Mouse (Mus musculus): ENCODE measurements around the gene Mlf1. TPM values are rescaled to one million over a fixed set of nuclear protein-coding genes. Genes with fewer than 3 reads are reported as not detected.

Gene Mlf1
- 11.6 and 12.1 TPM in 2 replicates for polyA plus RNA-seq (2015; fragmentation: Nextera tagmentation; extraction: Ambion mirVana)

DNA sequence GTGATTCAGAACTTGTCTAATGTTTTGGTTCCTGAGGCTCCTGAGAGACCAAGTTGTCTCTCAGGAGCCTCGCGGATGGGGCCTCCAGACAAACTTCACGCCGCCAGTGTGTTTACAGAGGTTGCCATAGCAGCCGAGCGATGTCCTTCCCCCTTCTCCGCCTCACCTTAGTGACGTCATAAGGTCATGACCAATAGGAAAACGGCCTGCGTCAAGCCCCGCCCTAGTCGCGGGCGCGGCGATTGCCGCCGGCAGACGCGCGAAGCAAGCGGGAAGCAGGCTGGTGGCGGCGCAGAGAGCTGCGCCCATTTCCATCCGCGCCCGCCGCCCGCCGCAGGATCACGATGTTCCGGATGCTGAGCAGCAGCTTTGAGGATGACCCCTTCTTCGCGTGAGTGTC is at the start of gene Mlf1:
Gene Mlf1 (plus strand): TSS at position 226 of the 400 bp plus-strand sequence.
- ATAC-seq (ENCODE audit: low FRiP score, low TSS enrichment): peak; percentile 98
- no peaks in the 10 kb centered on the region for H3K9me3 ChIP-seq (ENCODE audit: low read length)
- peak within 1 kb of the TSS; percentile 78 for H3K4me2 ChIP-seq (replicated peaks; ENCODE audit: low read depth, low read length)
- peaks cover 13% of the 10 kb centered on the region for H3K27me3 ChIP-seq (ENCODE audit: insufficient read depth, low read length)
- no peaks in the 10 kb centered on the region for H3K4me1 ChIP-seq (ENCODE audit: insufficient read depth, low read length)
- peak within 1 kb of the TSS; percentile 54; the same call in 1 of the 2 replicates for H3K9ac ChIP-seq (replicated peaks; ENCODE audit: low read length)
- H3K36me3 ChIP-seq (ENCODE audit: insufficient read depth, low read length): no peaks in the 10 kb centered on the region
- WGBS: under 1% methylated on average over 35 of the region's 35 CpGs
- H3K4me3 ChIP-seq (ENCODE audit: low read length): peak within 1 kb of the TSS; percentile 51
- H3K27ac ChIP-seq (ENCODE audit: low read length): no peak within 1 kb of the TSS

DNA sequence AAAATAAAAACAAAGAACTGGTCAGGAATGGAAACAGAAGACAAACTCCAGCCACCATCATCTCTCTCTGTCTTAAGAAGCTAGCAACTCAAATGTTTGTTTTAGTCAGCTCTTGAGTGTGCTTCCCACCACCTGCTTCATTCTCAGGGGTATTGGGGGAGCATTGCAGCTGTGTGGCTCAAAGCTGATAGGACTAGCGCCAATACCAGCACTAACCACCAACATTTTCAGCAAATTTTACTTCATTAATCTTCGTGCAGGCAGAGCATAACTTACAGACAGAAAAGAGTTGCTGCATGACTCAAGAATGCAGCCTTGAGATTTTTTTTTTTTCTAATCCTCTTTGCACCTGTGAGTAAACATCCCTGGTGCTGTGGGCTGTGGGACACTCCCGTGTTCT is 34.3 kb upstream of the Mlf1 start:
- Histone ChIP-seq H3K36me3 (ENCODE audit: insufficient read depth, low read length) (no peaks in the 10 kb centered on the region), H3K4me3 (ENCODE audit: low read length) (no peak overlapping the region), H3K27me3 (ENCODE audit: insufficient read depth, low read length) (no peaks in the 10 kb centered on the region), H3K9ac (replicated peaks; ENCODE audit: low read length) (no peak overlapping the region), H3K27ac (ENCODE audit: low read length) (no peak overlapping the region), H3K4me1 (ENCODE audit: insufficient read depth, low read length) (no peaks in the 10 kb centered on the region), H3K9me3 (ENCODE audit: low read length) (no peaks in the 10 kb centered on the region), H3K4me2 (replicated peaks; ENCODE audit: low read depth, low read length) (no peak overlapping the region)
- ATAC-seq (ENCODE audit: low FRiP score, low TSS enrichment): no peak
- WGBS: 71% methylated on average over 3 of the region's 3 CpGs

DNA sequence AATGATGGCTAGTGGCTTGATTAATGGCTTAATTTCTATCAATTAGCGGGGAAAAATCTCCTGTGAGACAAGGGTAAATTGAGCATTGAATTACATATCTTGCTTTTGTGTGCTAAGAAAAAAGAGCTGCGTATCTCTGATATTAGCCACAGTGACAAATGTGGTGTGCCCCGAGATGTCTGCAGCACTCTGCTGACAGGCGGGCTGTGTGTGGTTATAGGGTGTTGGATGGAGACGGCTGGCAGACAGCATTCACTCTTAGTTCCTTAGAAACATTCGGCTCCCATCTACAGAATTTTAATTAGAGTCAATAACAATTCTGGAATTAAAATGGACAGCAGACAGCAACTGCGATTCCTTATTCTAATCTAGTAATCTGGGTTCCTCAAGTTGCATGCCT is 33.0 kb upstream of the Mlf1 start:
- Histone ChIP-seq H3K27me3 (ENCODE audit: insufficient read depth, low read length) (no peaks in the 10 kb centered on the region), H3K9ac (replicated peaks; ENCODE audit: low read length) (no peak overlapping the region), H3K9me3 (ENCODE audit: low read length) (no peaks in the 10 kb centered on the region), H3K4me2 (replicated peaks; ENCODE audit: low read depth, low read length) (no peak overlapping the region), H3K36me3 (ENCODE audit: insufficient read depth, low read length) (no peaks in the 10 kb centered on the region), H3K4me1 (ENCODE audit: insufficient read depth, low read length) (no peaks in the 10 kb centered on the region), H3K4me3 (ENCODE audit: low read length) (no peak overlapping the region), H3K27ac (ENCODE audit: low read length) (no peak overlapping the region)
- WGBS: 76% methylated on average over 7 of the region's 7 CpGs
- ATAC-seq (ENCODE audit: low FRiP score, low TSS enrichment): no peak

DNA sequence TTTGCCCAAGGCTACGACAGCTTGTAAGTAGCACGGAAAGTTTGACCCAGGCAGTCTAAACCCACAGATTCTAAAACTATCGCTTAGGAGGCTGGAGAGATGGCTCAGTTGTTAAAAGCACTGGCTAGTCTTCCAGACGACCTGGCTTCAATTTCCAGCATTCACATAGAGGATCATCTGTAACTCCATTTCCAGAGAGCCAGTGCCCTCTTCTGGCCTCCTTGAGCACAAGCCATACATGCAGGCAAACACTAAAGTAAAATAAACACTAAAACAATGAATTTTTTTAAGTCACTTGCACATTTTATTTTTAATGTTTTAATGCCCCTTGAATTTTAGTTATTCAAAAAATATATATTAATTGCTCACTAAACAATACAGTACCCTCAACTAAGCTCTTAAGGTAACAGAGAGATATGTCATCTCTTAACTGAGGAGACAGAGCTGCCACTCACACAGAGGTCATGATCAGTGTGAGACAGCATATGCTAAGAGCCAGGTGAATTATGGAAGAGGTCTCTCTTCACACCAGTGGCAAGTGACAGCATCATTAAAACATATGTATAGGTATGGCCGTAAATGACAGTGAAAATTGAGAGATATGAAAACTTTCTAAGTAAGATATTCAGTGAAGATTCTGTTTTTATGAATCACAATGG is 30.8 kb upstream of the Mlf1 start:
- H3K4me2 ChIP-seq (replicated peaks; ENCODE audit: low read depth, low read length): no peak overlapping the region
- 56% methylated on average over 5 of the region's 5 CpGs for WGBS
- H3K27me3 ChIP-seq (ENCODE audit: insufficient read depth, low read length): no peaks in the 10 kb centered on the region
- H3K4me3 ChIP-seq (ENCODE audit: low read length): no peak overlapping the region
- no peak overlapping the region for H3K9ac ChIP-seq (replicated peaks; ENCODE audit: low read length)
- H3K4me1 ChIP-seq (ENCODE audit: insufficient read depth, low read length): no peaks in the 10 kb centered on the region
- ATAC-seq (ENCODE audit: low FRiP score, low TSS enrichment): no peak
- no peak overlapping the region for H3K27ac ChIP-seq (ENCODE audit: low read length)
- no peaks in the 10 kb centered on the region for H3K9me3 ChIP-seq (ENCODE audit: low read length)
- H3K36me3 ChIP-seq (ENCODE audit: insufficient read depth, low read length): no peaks in the 10 kb centered on the region

DNA sequence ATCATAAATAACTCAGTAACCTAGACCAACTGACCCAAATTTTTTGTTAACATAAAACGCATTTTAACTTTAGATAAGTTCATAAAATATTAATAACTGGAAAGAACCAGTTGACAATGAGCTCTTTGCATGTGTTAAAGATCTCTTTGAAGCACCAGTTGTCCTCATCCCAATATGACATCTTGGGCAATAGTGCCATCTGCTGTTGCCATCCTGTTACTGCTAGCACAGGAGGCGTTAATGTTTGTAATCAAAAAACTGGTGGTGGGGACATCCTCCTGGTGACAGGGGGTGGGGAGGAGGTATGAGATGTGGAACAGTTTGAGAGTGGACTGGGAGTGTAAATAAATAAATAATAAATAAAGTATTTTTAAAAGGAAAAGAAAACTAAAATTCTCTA is 29.3 kb upstream of the Mlf1 start:
- no peaks in the 10 kb centered on the region for H3K27me3 ChIP-seq (ENCODE audit: insufficient read depth, low read length)
- no peak overlapping the region for H3K27ac ChIP-seq (ENCODE audit: low read length)
- H3K4me3 ChIP-seq (ENCODE audit: low read length): no peak overlapping the region
- no peak overlapping the region for H3K4me2 ChIP-seq (replicated peaks; ENCODE audit: low read depth, low read length)
- ATAC-seq (ENCODE audit: low FRiP score, low TSS enrichment): no peak
- WGBS: 4% methylated on average over 2 of the region's 2 CpGs
- H3K36me3 ChIP-seq (ENCODE audit: insufficient read depth, low read length): no peaks in the 10 kb centered on the region
- no peaks in the 10 kb centered on the region for H3K9me3 ChIP-seq (ENCODE audit: low read length)
- H3K9ac ChIP-seq (replicated peaks; ENCODE audit: low read length): no peak overlapping the region
- H3K4me1 ChIP-seq (ENCODE audit: insufficient read depth, low read length): no peaks in the 10 kb centered on the region

DNA sequence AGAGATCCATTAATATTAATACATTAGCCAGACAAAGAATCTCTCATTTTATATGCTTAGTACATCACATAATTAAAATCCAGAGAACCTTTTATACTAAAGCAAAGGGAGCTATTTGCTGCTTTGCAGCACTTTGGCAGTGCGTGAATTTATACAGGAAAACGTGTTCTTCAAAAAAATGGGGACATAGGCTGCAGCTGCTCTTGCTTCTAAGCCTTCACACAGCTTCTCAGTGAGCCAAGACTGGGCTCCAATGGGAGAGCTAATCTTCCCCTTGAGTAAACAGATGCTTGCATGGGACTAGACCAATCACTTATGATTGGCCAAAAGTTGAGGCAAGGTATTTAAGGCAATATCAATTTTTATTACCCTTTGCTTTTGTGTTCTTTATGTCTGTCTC is 27.2 kb upstream of the Mlf1 start:
- 68% methylated on average over 2 of the region's 2 CpGs for WGBS

DNA sequence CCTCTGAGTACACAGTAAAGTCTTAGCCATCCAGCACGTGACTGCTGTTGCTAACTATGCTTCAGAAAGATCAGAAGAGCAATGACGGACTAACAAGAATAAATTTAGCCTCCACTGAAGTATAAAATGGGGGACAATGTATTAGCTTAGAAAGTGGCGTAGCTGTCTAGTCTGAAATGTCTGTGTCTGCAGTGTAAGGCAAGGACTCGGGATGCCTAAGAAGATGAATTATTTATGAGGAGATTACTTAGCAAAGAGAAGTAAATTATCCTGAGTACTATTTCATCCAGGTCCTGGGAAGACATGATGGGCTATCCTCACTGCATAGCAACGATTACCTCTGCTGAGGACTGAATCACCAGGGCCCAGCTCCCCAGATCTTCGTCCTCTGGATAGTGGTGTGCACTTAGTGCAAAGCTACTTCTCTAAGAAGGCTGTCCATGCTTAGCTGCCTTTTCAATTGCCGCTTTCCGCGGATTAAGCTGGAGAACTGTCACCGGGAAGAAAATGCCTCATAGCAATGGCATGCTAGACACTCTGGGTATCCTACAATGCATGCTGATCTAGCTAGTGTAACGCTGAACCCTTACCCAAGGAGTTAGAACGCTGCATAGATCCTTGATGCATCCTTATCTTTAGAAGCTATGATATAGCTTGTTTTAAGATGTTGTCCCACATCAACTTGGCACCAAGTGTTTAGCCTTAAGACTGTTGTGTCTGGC is 22.3 kb upstream of the Mlf1 start:
- no peak for ATAC-seq (ENCODE audit: low FRiP score, low TSS enrichment)
- no peak overlapping the region for H3K9ac ChIP-seq (replicated peaks; ENCODE audit: low read length)
- no peak overlapping the region for H3K4me2 ChIP-seq (replicated peaks; ENCODE audit: low read depth, low read length)
- no peaks in the 10 kb centered on the region for H3K36me3 ChIP-seq (ENCODE audit: insufficient read depth, low read length)
- no peaks in the 10 kb centered on the region for H3K9me3 ChIP-seq (ENCODE audit: low read length)
- no peaks in the 10 kb centered on the region for H3K4me1 ChIP-seq (ENCODE audit: insufficient read depth, low read length)
- 80% methylated on average over 12 of the region's 12 CpGs for WGBS
- no peaks in the 10 kb centered on the region for H3K27me3 ChIP-seq (ENCODE audit: insufficient read depth, low read length)
- H3K27ac ChIP-seq (ENCODE audit: low read length): no peak overlapping the region
- H3K4me3 ChIP-seq (ENCODE audit: low read length): no peak overlapping the region

More for the DNA sequence above, 27.2 kb upstream of the Mlf1 start:
- no peaks in the 10 kb centered on the region for H3K27me3 ChIP-seq (ENCODE audit: insufficient read depth, low read length)
- no peak overlapping the region for H3K4me3 ChIP-seq (ENCODE audit: low read length)
- H3K27ac ChIP-seq (ENCODE audit: low read length): no peak overlapping the region
- no peaks in the 10 kb centered on the region for H3K36me3 ChIP-seq (ENCODE audit: insufficient read depth, low read length)
- H3K9ac ChIP-seq (replicated peaks; ENCODE audit: low read length): no peak overlapping the region
- ATAC-seq (ENCODE audit: low FRiP score, low TSS enrichment): no peak
- H3K9me3 ChIP-seq (ENCODE audit: low read length): no peaks in the 10 kb centered on the region
- no peak overlapping the region for H3K4me2 ChIP-seq (replicated peaks; ENCODE audit: low read depth, low read length)
- H3K4me1 ChIP-seq (ENCODE audit: insufficient read depth, low read length): no peaks in the 10 kb centered on the region

DNA sequence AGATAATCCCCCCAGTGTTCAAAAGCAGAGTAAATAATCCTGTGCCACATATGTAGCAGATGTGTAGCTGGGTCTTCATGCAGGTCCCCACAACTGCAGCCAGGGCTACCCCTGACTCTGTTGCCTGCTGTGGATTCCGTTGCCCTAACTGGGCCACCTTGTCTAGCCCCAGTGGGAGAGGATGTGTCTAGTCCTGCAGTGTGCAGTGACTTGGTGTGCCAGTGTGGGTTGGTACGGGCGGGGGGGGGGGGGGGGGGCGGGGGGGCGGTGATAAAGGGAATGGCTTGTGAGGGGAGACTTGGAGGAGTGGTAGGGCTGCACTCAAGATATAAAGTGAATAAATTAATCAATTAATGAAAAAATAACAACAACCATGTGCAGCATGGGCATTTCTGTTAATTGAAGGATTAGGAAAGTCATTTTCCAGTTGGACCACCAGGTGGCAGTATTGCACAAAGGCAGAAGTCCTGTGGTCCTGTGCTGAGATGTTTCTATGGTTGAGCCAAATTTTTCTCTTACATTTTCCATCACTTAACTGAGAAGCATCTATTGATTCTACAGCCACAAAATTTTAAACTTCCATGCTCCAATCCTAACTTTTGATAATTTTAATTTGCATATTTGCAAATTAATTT is 21.7 kb upstream of the Mlf1 start:
- 21% methylated on average over 1 of the region's 5 CpGs for WGBS

DNA sequence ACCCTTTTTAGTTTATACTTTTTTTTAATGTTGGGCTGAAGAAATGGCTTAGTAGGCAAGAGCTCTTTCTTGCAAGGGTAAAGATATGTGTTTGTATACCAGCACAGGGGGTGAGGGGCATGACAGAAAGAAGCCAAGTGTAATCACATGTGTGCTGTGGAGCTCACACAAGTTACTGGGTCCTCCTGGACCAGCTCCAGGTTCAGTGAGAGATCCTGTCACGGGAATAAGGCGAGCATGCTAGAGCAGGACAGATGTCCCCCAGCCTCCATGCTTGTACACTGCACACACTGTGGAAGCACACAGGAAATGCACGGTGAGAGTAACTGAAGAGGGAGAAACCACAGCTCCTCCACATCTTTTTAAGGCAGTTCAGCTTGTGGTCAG is 21.1 kb upstream of the Mlf1 start:
- Histone ChIP-seq H3K4me1 (ENCODE audit: insufficient read depth, low read length) (no peaks in the 10 kb centered on the region), H3K27me3 (ENCODE audit: insufficient read depth, low read length) (no peaks in the 10 kb centered on the region), H3K36me3 (ENCODE audit: insufficient read depth, low read length) (peaks cover 7% of the 10 kb centered on the region), H3K4me3 (ENCODE audit: low read length) (no peak overlapping the region), H3K9me3 (ENCODE audit: low read length) (no peaks in the 10 kb centered on the region), H3K9ac (replicated peaks; ENCODE audit: low read length) (no peak overlapping the region), H3K4me2 (replicated peaks; ENCODE audit: low read depth, low read length) (no peak overlapping the region), H3K27ac (ENCODE audit: low read length) (no peak overlapping the region)
- WGBS: 88% methylated on average over 3 of the region's 3 CpGs
- no peak for ATAC-seq (ENCODE audit: low FRiP score, low TSS enrichment)

More for the DNA sequence above, 21.7 kb upstream of the Mlf1 start:
- Histone ChIP-seq H3K9ac (replicated peaks; ENCODE audit: low read length) (no peak overlapping the region), H3K27me3 (ENCODE audit: insufficient read depth, low read length) (no peaks in the 10 kb centered on the region), H3K4me2 (replicated peaks; ENCODE audit: low read depth, low read length) (no peak overlapping the region), H3K9me3 (ENCODE audit: low read length) (no peaks in the 10 kb centered on the region), H3K4me3 (ENCODE audit: low read length) (no peak overlapping the region), H3K36me3 (ENCODE audit: insufficient read depth, low read length) (peaks cover 4% of the 10 kb centered on the region; the same call in 1 of the 2 replicates), H3K27ac (ENCODE audit: low read length) (no peak overlapping the region), H3K4me1 (ENCODE audit: insufficient read depth, low read length) (no peaks in the 10 kb centered on the region)
- peak; percentile 39; the same call in 1 of the 2 replicates for ATAC-seq (ENCODE audit: low FRiP score, low TSS enrichment)

DNA sequence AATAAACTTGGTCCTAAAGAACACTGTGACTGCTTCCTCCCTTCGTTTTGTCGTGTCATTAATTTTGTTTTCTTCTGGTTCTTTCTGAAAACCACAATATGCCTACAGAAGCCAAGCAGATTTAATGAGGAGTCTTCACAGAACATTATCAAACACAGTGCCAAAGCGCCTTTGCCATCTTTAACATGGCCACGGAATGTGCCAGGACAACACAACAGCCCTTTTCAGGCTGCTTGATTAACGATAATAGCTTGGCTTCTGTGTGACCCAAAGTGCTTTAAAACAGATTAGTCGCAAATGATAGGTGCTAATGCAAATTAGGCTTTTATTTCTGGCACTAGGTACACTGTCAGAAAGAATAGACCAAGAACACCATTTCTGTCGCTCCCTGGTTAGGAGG is 15.5 kb upstream of the Mlf1 start:
- Histone ChIP-seq H3K4me3 (ENCODE audit: low read length) (no peak overlapping the region), H3K36me3 (ENCODE audit: insufficient read depth, low read length) (peaks cover 7% of the 10 kb centered on the region), H3K4me1 (ENCODE audit: insufficient read depth, low read length) (no peaks in the 10 kb centered on the region), H3K27me3 (ENCODE audit: insufficient read depth, low read length) (no peaks in the 10 kb centered on the region), H3K27ac (ENCODE audit: low read length) (no peak overlapping the region), H3K4me2 (replicated peaks; ENCODE audit: low read depth, low read length) (no peak overlapping the region), H3K9me3 (ENCODE audit: low read length) (no peaks in the 10 kb centered on the region), H3K9ac (replicated peaks; ENCODE audit: low read length) (no peak overlapping the region)
- WGBS: 72% methylated on average over 7 of the region's 7 CpGs
- ATAC-seq (ENCODE audit: low FRiP score, low TSS enrichment): no peak

Measured in kidney, embryonic 16.5 days (tissue).